Mouse (Mus musculus): ENCODE data around the gene Card9.

Gene Card9

GRCm38 (mm10) chr2:26327852-26328251 lies 32.9 kb downstream of the Card9 start:
- in situ Hi-C loops (cut with MboI, MseI): loop anchor here (10.0 kb wide), 1 partner anchor 247 kb away; no protein-coding TSS in a partner anchor

GRCm38 (mm10) chr2:26325386-26326181 lies 35.1 kb downstream of the Card9 start:
- in situ Hi-C loops (cut with MboI, MseI): loop anchor here (10.0 kb wide), 1 partner anchor 249 kb away; no protein-coding TSS in a partner anchor

GRCm38 (mm10) chr2:26324917-26325316 lies 35.8 kb downstream of the Card9 start:
- in situ Hi-C loops (cut with MboI, MseI): loop anchor here (10.0 kb wide), 1 partner anchor 250 kb away; no protein-coding TSS in a partner anchor

- in situ Hi-C loops (cut with MboI, MseI): loop anchor here (10.0 kb wide), 1 partner anchor 251 kb away; no protein-coding TSS in a partner anchor
These were observed 37.0 kb downstream of the Card9 start for GRCm38 (mm10) chr2:26323589-26324325.

DNA sequence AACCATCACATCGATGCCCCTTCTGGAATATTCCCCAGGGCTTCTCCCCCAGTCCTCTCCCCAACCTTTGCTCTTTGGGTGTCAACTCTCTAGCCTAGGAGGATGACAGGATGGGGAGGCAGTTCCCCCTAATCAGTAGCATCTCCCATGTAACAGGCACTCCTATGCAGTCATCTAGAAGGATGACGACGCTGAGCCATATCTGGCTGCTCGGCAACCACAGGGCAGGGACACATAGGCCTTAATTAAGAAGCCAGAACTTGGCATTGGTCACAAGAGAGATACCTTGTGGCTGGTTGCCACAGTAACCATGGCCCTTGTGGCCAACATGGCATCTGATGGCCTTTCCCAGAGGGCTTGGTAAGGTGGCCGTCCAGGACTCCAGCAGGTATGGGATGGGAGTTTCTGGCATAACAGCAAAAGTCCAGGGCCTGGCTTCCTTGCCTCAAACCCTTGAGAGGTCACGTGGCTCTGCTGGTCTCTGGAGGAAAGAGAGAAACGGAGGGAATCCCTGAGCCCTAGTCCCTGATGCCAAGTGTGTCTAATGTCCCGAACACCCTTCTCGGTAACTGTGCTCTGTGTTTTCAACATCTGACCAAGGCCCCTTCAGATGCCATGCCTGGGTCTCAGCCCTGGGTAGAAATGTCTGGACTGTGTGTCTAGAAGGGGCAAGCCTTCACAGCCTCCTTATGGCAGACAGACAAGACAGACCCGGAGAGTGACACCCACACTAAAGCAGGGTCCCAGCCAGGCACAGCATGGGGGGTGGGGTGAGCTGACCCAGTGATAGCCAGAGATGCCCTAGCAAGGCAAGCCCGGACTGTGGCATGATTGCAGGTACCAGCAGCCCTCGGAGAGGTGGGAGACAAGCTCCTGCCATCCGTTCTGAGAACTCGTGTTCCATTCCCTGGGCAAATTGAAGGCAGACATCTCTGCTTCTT lies 40.2 kb downstream of the Card9 start:
- in situ Hi-C loops (cut with MboI, MseI): loop anchor here (10.0 kb wide), 1 partner anchor 254 kb away; no protein-coding TSS in a partner anchor

- in situ Hi-C loops (cut with MboI, MseI): loop anchor here (10.0 kb wide), 1 partner anchor 255 kb away; no protein-coding TSS in a partner anchor
These were observed 41.0 kb downstream of the Card9 start for GRCm38 (mm10) chr2:26319519-26320244.

GRCm38 (mm10) chr2:26319109-26319508 lies 41.6 kb downstream of the Card9 start:
- in situ Hi-C loops (cut with MboI, MseI): no loop called here

- in situ Hi-C loops (cut with MboI, MseI): no loop called here
These were observed 42.6 kb downstream of the Card9 start for GRCm38 (mm10) chr2:26317991-26318672.

- in situ Hi-C loops (cut with MboI, MseI): no loop called here
These were observed 43.3 kb downstream of the Card9 start for GRCm38 (mm10) chr2:26317371-26317770.

DNA sequence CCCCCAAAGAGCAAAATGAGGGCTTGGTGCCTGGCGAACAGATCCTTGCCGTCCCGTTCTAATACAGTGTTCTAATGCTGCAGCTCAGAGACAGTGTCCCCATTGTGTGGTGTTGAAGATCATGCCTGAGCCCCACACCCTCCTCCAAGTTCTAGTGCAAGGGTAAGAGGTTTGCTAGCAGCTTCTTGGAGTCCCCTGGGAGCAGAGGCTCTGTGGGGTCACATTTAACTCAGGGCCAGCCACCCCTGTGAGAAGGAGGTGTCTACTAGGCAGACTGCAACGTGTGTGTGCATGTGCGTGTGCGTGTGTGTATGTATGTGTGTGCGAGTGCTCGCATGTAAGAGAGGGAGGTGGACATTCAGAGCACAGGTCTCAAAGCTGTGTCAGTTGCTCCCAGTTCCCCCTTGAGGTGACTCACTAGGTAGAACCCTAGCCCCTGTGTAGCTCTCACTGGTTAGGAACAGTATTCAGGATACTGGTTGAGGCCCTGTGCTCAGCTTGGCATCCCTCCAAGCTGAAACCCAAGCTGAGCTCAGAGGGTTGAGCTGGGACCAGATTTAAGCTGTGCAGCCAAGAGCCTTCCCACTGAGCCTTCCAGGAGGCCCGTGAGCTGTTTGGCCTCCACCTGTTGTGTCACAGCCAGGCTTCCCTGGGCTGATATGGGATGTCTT lies 44.0 kb downstream of the Card9 start:
- in situ Hi-C loops (cut with MboI, MseI): no loop called here

GRCm38 (mm10) chr2:26315925-26316311 lies 44.8 kb downstream of the Card9 start:
- in situ Hi-C loops (cut with MboI, MseI): no loop called here

- in situ Hi-C loops (cut with MboI, MseI): no loop called here
These were observed 45.4 kb downstream of the Card9 start, which contains the start of gene Gpsm1 for GRCm38 (mm10) chr2:26315072-26315924. Gene Gpsm1, plus strand, starts transcription at chr2:26315515.

- in situ Hi-C loops (cut with MboI, MseI): no loop called here
These were observed 46.2 kb downstream of the Card9 start for GRCm38 (mm10) chr2:26314281-26315071.

DNA sequence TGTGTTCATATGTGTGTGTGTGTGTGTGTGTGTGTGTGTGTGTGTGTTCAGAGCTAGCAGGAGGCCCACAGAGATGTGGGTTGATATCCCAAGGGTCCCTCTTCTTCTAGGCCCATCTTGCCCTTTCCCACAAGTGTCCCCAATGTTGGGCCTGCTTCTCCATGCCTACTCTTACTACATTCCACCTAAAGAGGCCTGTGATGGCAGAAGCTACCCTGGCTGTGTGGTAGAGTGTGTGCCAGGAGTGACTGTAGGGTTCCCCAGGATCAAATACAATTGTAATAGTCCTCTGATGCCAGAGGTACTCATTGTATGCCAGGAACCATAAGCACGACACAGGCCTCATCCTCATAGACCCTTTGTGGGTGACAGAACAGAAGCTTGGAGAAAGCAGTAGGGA lies 47.3 kb downstream of the Card9 start:
- in situ Hi-C loops (cut with MboI, MseI): no loop called here

GRCm38 (mm10) chr2:26312812-26313211 lies 47.9 kb downstream of the Card9 start:
- in situ Hi-C loops (cut with MboI, MseI): no loop called here

DNA sequence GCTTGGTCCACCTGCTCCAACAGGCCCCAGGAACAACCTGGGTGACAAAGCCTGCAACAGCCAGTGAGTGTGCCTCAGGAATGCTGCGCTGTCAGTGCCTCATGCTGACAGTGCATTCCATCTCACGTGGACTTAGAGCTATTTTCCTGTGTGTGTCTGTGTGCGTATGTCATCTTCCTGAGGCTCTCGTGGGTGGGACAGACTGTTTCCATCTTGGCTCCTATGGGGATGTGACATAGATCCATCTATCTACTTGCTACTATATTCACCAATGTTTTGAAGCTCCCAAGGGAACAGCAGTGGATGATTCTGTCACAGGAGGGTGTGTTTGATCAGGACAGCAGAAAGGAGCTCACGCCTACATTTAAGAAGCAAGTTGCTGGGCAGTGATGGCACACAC lies 48.8 kb downstream of the Card9 start:
- in situ Hi-C loops (cut with MboI, MseI): no loop called here

- in situ Hi-C loops (cut with MboI, MseI): no loop called here
These were observed 51.0 kb downstream of the Card9 start for GRCm38 (mm10) chr2:26309739-26310138.

DNA sequence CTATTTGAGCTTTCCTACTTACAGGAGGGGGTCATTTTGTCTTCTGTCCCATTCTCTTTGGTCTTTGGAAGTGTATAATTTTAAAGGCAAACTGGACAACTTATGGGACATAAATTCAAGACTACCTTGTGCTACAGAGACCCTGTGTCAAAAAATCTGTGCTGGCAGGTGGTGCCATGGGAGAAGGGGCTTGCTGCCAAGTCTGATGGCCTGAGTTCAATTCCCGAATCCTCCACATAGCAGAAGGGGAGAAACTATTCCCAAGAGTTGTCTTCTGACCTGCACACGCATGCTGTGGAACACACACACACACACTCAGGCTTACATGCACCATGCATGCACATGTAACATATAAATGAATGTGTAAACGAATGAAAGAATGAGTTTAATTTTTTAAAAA lies 54.0 kb downstream of the Card9 start:
- in situ Hi-C loops (cut with MboI, MseI): no loop called here
